Mouse (Mus musculus): ENCODE data around the gene Gm8765. TPM values are rescaled to one million over a fixed set of nuclear protein-coding genes. Genes with fewer than 3 reads are reported as not detected.
A peak's percentile ranks its signal among the peaks of the same experiment; 100 is the strongest.
"Not testable (repeated sequence)": the region's sequence is repeated elsewhere in the genome, so short reads cannot be mapped to it uniquely, and the experiment has no call there.

Gm8765 gene
- not detected in 2 replicates for polyA plus RNA-seq (2015; fragmentation: Nextera tagmentation; extraction: Ambion mirVana)

DNA sequence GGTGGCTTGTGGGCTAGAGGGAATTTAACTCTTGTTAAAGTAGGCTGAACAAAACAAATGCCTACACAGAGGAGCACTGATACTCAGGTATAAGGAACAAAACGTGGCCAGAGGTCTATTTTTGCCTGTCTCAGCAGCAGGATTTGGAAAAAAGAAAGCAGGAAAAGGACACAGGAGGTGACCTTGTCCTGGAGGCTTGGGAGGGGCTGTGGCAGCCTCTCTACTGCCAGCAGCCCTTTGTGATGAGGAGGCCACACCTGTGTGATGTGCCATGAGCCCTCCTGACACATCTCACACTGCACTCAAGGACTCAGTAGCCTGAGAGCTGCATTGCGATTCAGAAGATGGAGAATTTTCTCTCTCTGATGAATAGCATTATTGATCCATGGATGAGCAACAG lies at the start of gene Gm8765:
Gene Gm8765, plus strand, starts transcription at position 301 of the 400 bp plus-strand sequence.
- 27% methylated on average over 1 of the region's 2 CpGs for WGBS

GRCm38 (mm10) chr13:50648771-50649170 lies 49.3 kb upstream of the Gm8765 start:
- not testable (repeated sequence) for H3K4me3 ChIP-seq (replicated peaks); H3K4me1 ChIP-seq; H3K9me3 ChIP-seq (replicated peaks); H3K4me2 ChIP-seq; H3K9ac ChIP-seq; H3K27ac ChIP-seq; H3K36me3 ChIP-seq; H3K27me3 ChIP-seq; ATAC-seq (replicated peaks; ENCODE audit: low FRiP score)
- WGBS: 80% methylated on average over 2 of the region's 2 CpGs

More for the DNA sequence above, at the start of gene Gm8765:
- H3K4me2 ChIP-seq; H3K27ac ChIP-seq; H3K9ac ChIP-seq; H3K4me1 ChIP-seq; H3K9me3 ChIP-seq (replicated peaks); H3K27me3 ChIP-seq; H3K4me3 ChIP-seq (replicated peaks); ATAC-seq (replicated peaks; ENCODE audit: low FRiP score); H3K36me3 ChIP-seq: not testable (repeated sequence)

DNA sequence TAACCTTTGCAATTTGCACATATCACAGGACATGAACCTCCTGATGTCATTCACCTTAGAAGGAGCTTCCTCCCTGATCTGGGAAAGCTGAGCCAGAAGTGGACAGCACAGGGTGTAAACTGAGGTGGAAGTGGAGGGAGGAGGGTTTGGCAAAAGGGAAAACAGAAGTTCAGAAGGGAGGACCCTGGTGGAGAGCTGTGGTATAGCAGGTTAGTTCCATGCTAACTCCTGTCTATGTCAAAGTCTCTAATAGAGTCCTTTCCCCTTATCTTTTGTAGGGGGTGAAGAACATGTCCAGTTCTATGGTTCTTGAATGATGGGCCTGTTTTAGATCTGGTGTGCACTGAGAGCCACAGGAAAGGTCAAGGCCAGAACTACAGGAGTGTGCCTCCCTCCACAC lies 52.2 kb downstream of the Gm8765 start:
- not testable (repeated sequence) for H3K9ac ChIP-seq; H3K27ac ChIP-seq; H3K4me3 ChIP-seq (replicated peaks); ATAC-seq (replicated peaks; ENCODE audit: low FRiP score); H3K9me3 ChIP-seq (replicated peaks); H3K36me3 ChIP-seq; H3K4me1 ChIP-seq; H3K27me3 ChIP-seq; H3K4me2 ChIP-seq

GRCm38 (mm10) chr13:50751732-50752131 lies 53.6 kb downstream of the Gm8765 start:
- H3K4me1 ChIP-seq: 0 out of 2 replicates have a peak, but pooled peaks cover 11% of the 10 kb centered on the region
- H3K9me3 ChIP-seq (replicated peaks): no peaks in the 10 kb centered on the region
- WGBS: 82% methylated on average over 2 of the region's 2 CpGs
- no peak overlapping the region for H3K27ac ChIP-seq
- H3K9ac ChIP-seq: no peak overlapping the region
- H3K4me3 ChIP-seq (replicated peaks): no peak overlapping the region
- ATAC-seq (replicated peaks; ENCODE audit: low FRiP score): no peak
- H3K4me2 ChIP-seq: no peak overlapping the region
- no peaks in the 10 kb centered on the region for H3K36me3 ChIP-seq
- no peaks in the 10 kb centered on the region for H3K27me3 ChIP-seq

DNA sequence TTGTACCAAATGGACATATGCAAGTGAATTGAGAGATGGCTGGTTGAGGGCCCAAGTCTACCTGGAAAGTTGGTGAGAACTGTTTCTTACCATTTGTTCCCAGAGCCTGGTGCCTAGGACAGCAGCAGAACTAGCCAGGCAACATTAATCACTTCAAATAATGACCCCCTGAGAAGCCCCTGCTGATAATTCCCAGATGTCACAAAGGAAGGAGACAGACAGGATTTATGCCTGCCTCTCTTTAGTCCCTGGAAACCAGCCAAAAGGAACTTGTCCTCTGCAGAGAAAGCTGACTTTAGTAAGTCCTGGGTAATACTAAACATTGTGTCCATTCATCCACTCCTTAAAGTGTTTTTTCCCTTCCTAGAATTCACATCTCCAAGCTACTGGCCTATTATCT lies 54.8 kb downstream of the Gm8765 start:
- H3K9me3 ChIP-seq (replicated peaks); H3K27me3 ChIP-seq: not testable (repeated sequence)

More for the DNA sequence above, 54.8 kb downstream of the Gm8765 start:
- H3K4me2 ChIP-seq; H3K27ac ChIP-seq; H3K36me3 ChIP-seq; H3K9ac ChIP-seq; H3K4me3 ChIP-seq (replicated peaks): not testable (repeated sequence)
- H3K4me1 ChIP-seq: 0 out of 2 replicates have a peak, but pooled peaks cover 11% of the 10 kb centered on the region
- 0 out of 2 replicates have a peak, but pooled peaks have one; percentile 52 for ATAC-seq (replicated peaks; ENCODE audit: low FRiP score)

Small RNA genes lying within 50 kb of the gene (microRNA-seq; reads per million reads assigned to microRNA genes)
- gene Gm23952: not detected

Other genes starting within 250 kb of the Gm8765 start
- gene Nutm2, start 231.0 kb upstream of the Gm8765 start, polyA plus RNA-seq (2015; fragmentation: Nextera tagmentation; extraction: Ambion mirVana): not detected in 2 replicates
- gene Gm904, start 55.1 kb upstream of the Gm8765 start, polyA plus RNA-seq (2015; fragmentation: Nextera tagmentation; extraction: Ambion mirVana): not detected in 2 replicates